Mouse (Mus musculus) embryonic fibroblast, embryonic 13.5 days (primary cell): ENCODE measurements around the gene Ttll5.

Source experiments
- CTCF ChIP-seq: IDR thresholded peaks from 2 replicates; pipeline ENCODE4 v1.5.1; 2011; ENCODE audit warnings: mild to moderate bottlenecking, control low read depth, low read length, moderate library complexity, borderline replicate concordance; ENCODE audit not compliant: insufficient read depth
- POLR2A ChIP-seq: IDR thresholded peaks from 2 replicates; pipeline ENCODE4 v1.6.1; 2011; ENCODE audit warnings: low read depth, mild to moderate bottlenecking, control low read depth, low read length, moderate library complexity

DNA sequence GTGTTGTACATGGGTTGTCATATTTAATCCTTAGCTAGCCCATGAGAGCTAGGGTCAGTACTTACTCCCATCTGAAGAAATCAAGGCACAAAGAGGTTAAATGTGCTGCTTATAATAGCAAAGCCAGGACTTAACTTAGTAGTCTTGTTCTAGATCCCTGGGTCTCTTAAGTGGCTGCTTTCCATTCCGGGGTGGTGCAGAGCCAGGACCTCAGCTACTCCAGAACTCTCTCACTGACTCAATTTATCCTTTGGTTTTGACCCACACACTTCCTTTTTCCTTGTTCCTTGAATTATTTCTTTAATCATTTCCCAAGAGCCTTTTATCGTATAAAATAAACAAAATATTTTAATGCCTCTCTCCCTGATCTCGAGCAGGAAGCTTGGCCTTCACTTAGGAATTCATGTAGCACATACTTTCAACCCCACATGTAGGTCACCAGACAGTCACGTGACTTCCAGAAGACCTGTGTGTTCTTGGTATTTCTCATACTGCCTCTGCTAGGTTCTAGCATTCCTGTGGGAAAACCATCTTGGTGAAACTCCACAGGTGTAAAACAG, 164.4 kb downstream of the Ttll5 start:
- TF ChIP-seq POLR2A, result no peak
- no peak for TF ChIP-seq CTCF
